Mouse (Mus musculus) c-Kit-positive CD71-positive TER-119-positive erythroid progenitor cells, embryonic 14.5 days (primary cell): ENCODE measurements around the gene Stk25.

Experiments used
- DNase-seq: peaks from one replicate; pipeline ENCODE4 v3.0.0-alpha.2; 2013; ENCODE audit warnings: low spot score

Gene Stk25

DNA sequence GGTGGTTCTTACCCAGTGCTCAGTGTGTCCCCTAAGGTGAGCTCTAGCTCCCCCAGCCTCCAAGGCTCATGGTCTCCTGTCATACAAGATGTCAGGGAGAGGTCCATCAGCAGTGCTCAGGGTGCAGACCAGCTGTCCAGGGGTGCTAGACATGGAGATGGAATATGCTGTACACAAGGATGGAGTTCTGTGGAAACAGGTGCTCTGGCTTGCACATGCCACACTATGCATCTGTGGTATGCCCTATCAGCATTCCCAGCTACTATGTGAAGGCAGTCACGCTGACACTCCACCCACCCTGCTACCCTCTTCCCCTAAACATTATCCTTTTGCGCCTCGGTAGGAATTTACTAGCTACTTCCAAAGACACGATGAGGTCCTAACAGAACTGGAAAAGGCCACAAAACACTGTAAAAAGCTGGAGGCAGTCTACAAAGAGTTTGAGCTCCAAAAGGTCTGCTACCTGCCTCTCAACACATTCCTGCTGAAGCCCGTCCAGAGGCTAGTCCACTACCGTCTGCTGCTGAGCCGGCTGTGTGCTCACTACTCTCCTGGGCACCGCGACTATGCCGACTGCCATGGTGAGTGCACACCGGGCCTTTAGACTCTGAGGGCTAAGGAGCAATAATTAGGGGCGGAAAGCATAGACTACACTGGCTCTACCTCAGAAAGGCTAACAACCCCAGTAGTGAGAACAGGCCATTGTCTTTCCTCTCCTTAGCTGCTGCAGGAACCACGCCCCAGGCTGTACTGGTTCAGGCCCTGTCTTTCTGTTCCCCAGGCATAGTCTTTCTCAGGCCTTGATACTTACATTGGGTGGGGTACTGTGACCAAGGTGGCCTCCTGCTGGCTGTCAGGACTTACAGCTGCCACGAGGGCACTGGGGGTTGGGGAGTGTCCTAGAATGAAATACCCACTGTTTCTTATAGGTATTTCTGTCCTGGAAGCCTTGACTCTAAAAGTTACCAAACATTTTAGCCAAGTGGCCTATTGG is 51.1 kb downstream of the Stk25 start:
- no peak for DNase-seq

DNA sequence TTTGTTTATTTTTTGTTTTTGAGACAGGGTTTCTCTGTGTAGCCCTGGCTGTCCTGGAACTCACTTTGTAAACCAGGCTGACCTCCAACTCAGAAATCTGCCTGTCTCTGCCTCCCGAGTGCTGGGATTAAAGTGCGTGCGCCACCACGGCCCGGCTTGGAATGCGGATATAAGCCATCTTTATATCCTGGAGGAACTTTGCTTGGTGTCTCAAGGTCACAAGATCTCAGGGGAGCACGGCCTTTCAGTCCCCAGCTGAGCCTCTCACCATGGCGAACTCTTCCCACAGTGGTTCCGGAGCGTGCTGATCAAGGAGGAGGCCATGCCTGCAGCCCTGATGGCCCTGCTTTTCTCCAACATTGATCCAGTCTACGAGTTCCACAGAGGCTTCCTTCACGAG is 54.5 kb downstream of the Stk25 start:
- DNase-seq: no peak

DNA sequence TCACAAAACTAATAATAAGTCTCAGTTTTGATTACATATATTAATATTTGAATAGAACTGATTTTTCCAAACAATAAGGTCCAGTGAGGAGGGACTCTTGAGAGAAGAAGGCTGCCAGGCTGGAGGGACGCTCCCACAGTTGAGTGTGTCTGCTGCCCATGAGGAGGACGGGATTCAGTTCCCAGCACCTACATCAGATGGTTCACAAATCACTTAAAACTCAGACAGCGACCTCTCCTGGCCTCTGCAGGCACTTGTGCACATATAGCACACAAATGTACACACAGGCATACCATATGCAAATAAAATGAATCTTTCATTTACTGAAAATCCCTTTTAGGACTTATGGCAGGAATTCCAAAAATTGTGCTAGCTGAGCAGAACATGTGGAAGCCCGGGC is 55.5 kb downstream of the Stk25 start:
- no peak for DNase-seq

DNA sequence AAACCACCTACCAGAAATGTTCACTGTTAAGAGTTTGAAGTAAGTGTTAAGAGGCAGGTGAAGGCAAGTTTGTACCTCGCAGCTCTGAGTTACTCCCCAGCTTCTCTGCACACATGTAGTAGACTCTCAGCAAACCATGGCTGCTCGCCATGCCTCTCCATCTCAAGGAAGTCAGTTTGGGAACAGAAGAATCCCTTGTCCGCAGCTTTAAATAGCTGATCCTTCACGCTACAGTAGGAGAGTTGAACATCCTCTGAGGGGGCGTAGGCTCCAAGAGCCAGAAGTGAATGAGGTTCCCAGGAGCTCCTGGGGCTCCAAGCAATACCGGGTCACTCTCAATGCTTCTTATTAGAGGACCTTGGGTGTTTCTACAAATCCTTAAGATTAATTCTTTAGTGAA is 62.5 kb downstream of the Stk25 start:
- DNase-seq: no peak

DNA sequence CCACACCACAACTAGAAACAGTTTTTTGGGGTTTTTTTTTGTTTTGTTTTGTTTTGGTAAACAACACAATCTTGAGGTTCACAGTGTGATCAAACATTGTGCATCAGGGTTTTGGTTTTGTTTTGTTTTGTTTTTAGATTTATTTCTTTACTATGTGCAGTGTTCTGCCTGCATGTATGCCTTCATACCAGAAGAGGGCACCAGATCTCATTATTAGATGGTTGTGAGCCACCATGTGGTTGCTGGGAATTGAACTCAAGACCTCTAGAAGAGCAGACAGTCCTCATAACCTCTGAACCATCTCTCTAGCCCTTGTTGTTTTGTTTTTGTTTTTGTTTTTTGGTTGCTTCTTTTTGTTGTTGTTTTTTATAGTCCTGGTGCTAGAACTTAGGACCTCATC is 64.5 kb downstream of the Stk25 start:
- no peak for DNase-seq

DNA sequence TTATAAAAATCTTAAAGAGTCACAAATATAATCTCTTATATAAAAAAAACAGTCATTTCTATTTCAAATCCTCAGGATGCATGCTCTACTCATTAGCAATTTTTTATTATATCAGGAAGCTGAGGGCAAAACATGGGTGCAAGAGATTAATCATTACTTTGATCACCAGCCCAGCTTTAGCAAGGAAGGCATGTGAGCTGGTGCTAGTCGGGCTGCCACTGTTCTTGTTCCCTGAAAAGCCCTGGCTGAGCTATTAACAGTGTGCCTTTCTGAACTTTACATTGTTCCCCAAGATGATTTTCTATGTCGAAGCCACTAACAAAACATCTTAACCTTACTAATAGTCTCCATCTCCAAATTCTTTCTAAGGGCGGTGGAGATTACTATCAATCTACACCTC is 70.1 kb downstream of the Stk25 start:
- no peak for DNase-seq

DNA sequence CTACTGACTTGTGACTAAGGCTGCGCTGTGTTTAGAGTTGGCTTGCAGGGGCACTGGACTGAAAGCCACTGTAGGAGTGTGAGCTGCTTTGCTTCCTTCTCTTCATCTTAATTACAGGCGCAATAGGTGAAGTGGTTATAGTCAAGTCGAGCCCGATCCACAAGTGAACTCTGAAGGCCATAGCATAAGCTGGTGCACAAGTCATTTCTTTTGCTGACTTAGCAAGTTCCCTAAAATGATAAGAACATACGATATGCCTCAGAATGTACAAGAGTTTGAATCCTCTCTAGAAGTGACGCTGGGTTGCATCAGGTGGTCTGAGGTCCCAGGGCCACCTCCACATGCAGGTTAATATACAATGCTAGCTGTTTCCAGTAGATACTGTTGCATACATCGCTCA is 76.9 kb downstream of the Stk25 start:
- no peak for DNase-seq

DNA sequence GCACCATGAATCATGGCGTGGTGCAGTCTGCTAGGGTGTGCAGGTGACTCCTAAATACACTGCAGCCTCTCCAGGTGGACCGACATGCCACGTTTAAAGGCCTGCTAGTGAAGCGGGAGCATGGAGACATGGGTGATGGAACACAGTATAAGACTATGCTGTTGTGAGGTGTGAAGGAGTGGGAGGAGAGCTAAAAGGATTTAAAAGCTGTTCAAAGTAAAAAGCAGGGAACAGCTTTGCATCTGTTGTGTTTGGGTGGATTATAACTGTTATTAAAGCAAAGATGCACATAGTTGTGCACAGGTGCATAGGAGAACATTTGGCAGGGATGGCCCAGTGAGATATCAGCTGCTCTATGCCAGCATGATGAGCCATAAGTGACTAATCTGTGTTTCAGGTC is 80.6 kb downstream of the Stk25 start:
- no peak for DNase-seq

DNA sequence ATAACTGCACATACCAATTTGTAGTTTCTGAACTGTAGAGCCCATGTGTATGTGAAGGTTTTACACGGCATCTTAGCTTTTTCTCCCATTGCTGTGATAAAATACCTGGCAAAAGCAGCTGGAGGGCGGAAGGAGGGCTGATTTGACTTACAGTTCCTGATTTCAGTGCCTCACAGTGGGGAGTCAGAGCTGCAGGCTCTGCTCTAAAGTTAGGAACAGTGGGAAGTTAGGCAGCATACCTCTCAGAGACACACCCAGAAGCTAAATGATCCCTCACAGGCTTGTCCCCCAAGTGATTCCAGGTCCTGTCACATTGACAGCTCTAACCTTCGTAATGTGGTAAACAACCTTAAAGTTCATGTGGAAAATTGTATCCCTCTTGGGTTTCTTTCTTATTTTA is 81.4 kb downstream of the Stk25 start:
- no peak for DNase-seq
